Mouse (Mus musculus) MEL (cell line): ENCODE measurements around the gene Fam161a. TPM values are rescaled to one million over a fixed set of nuclear protein-coding genes. Genes with fewer than 3 reads are reported as not detected.

Experiments
- DNase-seq: peaks from one replicate; pipeline ENCODE4 v3.0.0; 2011; ENCODE audit warnings: low read depth, low spot score
- H3K27ac ChIP-seq: 2 replicates; pipeline ENCODE4 v1.5.1; 2012; ENCODE audit warnings: low read depth, mild to moderate bottlenecking, control low read depth, low read length, moderate library complexity; ENCODE audit not compliant: control insufficient read depth
- H3K27me3 ChIP-seq, 2 experiments: fragments of 150-350 bp in 1 of 2; sonication (generic) in 1 of 2; 2 replicates each; pipeline ENCODE4 v1.6.1; 2012; ENCODE audit warnings: low read length in 2 of 2, mild to moderate bottlenecking in 2 of 2, improper control_type of control experiment in 1 of 2, moderate library complexity in 1 of 2; ENCODE audit not compliant: insufficient read depth in 2 of 2, control insufficient read depth in 1 of 2
- H3K36me3 ChIP-seq, 2 experiments: 2 replicates each; pipeline ENCODE4 v1.6.1; 2012 to 2014; ENCODE audit warnings: low read length in 2 of 2, improper control_type of control experiment in 1 of 2, inconsistent platforms in 1 of 2, mild to moderate bottlenecking in 1 of 2; ENCODE audit not compliant: insufficient read depth in 2 of 2, control insufficient read depth in 1 of 2
- H3K4me1 ChIP-seq, 2 experiments: fragments of 150-350 bp in 1 of 2; sonication (generic) in 1 of 2; 2 replicates each; pipeline ENCODE4 v1.6.1; 2012; ENCODE audit warnings: low read length in 2 of 2, improper control_type of control experiment in 1 of 2, mild to moderate bottlenecking in 1 of 2; ENCODE audit not compliant: insufficient read depth in 2 of 2, control insufficient read depth in 1 of 2
- H3K4me3 ChIP-seq, 2 experiments: fragments of 150-350 bp in 1 of 2; sonication (generic) in 1 of 2; 2 replicates each; pipeline ENCODE4 v1.5.1; 2012; ENCODE audit warnings: low read depth in 2 of 2, low read length in 2 of 2, mild to moderate bottlenecking in 2 of 2, moderate library complexity in 2 of 2, control low read depth in 1 of 2, improper control_type of control experiment in 1 of 2; ENCODE audit not compliant: control insufficient read depth in 1 of 2, insufficient read depth in 1 of 2
- H3K79me2 ChIP-seq: 2 replicates; pipeline ENCODE4 v1.6.1; 2012; ENCODE audit warnings: mild to moderate bottlenecking, low read length, moderate library complexity; ENCODE audit not compliant: control insufficient read depth, poor library complexity, insufficient read depth
- H3K9ac ChIP-seq: 2 replicates; pipeline ENCODE4 v1.6.1; 2012; ENCODE audit warnings: low read depth, mild to moderate bottlenecking, control low read depth, low read length, moderate library complexity; ENCODE audit not compliant: control insufficient read depth, poor library complexity, severe bottlenecking
- H3K9me3 ChIP-seq: fragments of 150-350 bp; sonication (generic); replicated peaks from 2 replicates; pipeline ENCODE4 v1.6.1; 2012; ENCODE audit warnings: mild to moderate bottlenecking, low read length, improper control_type of control experiment, moderate library complexity; ENCODE audit not compliant: insufficient read depth
- BHLHE40 ChIP-seq: IDR thresholded peaks from 2 replicates; pipeline ENCODE4 v1.6.1; 2012; ENCODE audit warnings: low read depth, mild to moderate bottlenecking, inconsistent platforms, low read length, improper control_type of control experiment, borderline replicate concordance
- CHD1 ChIP-seq: IDR thresholded peaks from 2 replicates; pipeline ENCODE4 v1.6.1; 2012; ENCODE audit warnings: low read depth, mild to moderate bottlenecking, inconsistent platforms, low read length, improper control_type of control experiment
- ELF1 ChIP-seq: IDR thresholded peaks from 2 replicates; pipeline ENCODE4 v1.6.1; 2014; ENCODE audit warnings: low read depth, mild to moderate bottlenecking, inconsistent platforms, low read length, improper control_type of control experiment, moderate library complexity
- EP300 ChIP-seq, 2 experiments: IDR thresholded peaks; 2 replicates each; pipeline ENCODE4 v1.6.1; 2011; ENCODE audit warnings: improper control_type of control experiment in 2 of 2, low read length in 2 of 2, low read depth in 1 of 2, mild to moderate bottlenecking in 1 of 2
- ETS1 ChIP-seq: IDR thresholded peaks from 2 replicates; pipeline ENCODE4 v1.6.1; 2012; ENCODE audit warnings: low read depth, mild to moderate bottlenecking, inconsistent platforms, low read length, improper control_type of control experiment, moderate library complexity
- GABPA ChIP-seq: IDR thresholded peaks from 2 replicates; pipeline ENCODE4 v1.6.1; 2012; ENCODE audit warnings: low read depth, mild to moderate bottlenecking, inconsistent platforms, low read length, improper control_type of control experiment, moderate library complexity
- GATA1 ChIP-seq: IDR thresholded peaks from 2 replicates; pipeline ENCODE4 v1.6.1; 2011; ENCODE audit warnings: low read depth, low read length, improper control_type of control experiment
- JUND ChIP-seq: IDR thresholded peaks from 2 replicates; pipeline ENCODE4 v1.6.1; 2011; ENCODE audit warnings: low read depth, mild to moderate bottlenecking, improper control_type of control experiment, low read length
- KAT2A ChIP-seq: conservative IDR thresholded peaks from 2 replicates; pipeline ENCODE4 v1.6.1; 2012; ENCODE audit warnings: low read depth, low read length, improper control_type of control experiment, inconsistent platforms
- MAFK ChIP-seq: IDR thresholded peaks from 2 replicates; pipeline ENCODE4 v1.6.1; 2011; ENCODE audit warnings: low read depth, mild to moderate bottlenecking, low read length, improper control_type of control experiment, borderline replicate concordance
- MAX ChIP-seq: IDR thresholded peaks from 2 replicates; pipeline ENCODE4 v1.6.1; 2011; ENCODE audit warnings: low read length, improper control_type of control experiment
- MAZ ChIP-seq: IDR thresholded peaks from 2 replicates; pipeline ENCODE4 v1.6.1; 2012; ENCODE audit warnings: low read depth, mild to moderate bottlenecking, inconsistent platforms, low read length, improper control_type of control experiment
- MXI1 ChIP-seq: IDR thresholded peaks from 2 replicates; pipeline ENCODE4 v1.6.1; 2011; ENCODE audit warnings: mild to moderate bottlenecking, low read depth, low read length, improper control_type of control experiment
- MYC ChIP-seq: IDR thresholded peaks from 2 replicates; pipeline ENCODE4 v1.6.1; 2011; ENCODE audit warnings: low read depth, mild to moderate bottlenecking, low read length, improper control_type of control experiment, moderate library complexity
- NRF1 ChIP-seq: IDR thresholded peaks from 2 replicates; pipeline ENCODE4 v1.6.1; 2014; ENCODE audit warnings: low read depth, mild to moderate bottlenecking, inconsistent platforms, low read length, improper control_type of control experiment, moderate library complexity; ENCODE audit not compliant: poor library complexity, insufficient read depth, severe bottlenecking
- RAD21 ChIP-seq: IDR thresholded peaks from 2 replicates; pipeline ENCODE4 v1.6.1; 2011; ENCODE audit warnings: mild to moderate bottlenecking, low read depth, low read length, improper control_type of control experiment
- RCOR1 ChIP-seq: IDR thresholded peaks from 2 replicates; pipeline ENCODE4 v1.6.1; 2012; ENCODE audit warnings: low read depth, mild to moderate bottlenecking, inconsistent platforms, low read length, improper control_type of control experiment
- SIN3A ChIP-seq: IDR thresholded peaks from 2 replicates; pipeline ENCODE4 v1.6.1; 2012; ENCODE audit warnings: low read length, improper control_type of control experiment, inconsistent platforms
- TBP ChIP-seq: IDR thresholded peaks from 2 replicates; pipeline ENCODE4 v1.8.0; 2011; ENCODE audit warnings: low read depth, low read length, improper control_type of control experiment
- TCF12 ChIP-seq: IDR thresholded peaks from 2 replicates; pipeline ENCODE4 v1.6.1; 2014; ENCODE audit warnings: low read depth, mild to moderate bottlenecking, inconsistent platforms, low read length, improper control_type of control experiment, moderate library complexity
- USF1 ChIP-seq: IDR thresholded peaks from 2 replicates; pipeline ENCODE4 v1.6.1; 2014; ENCODE audit warnings: low read depth, mild to moderate bottlenecking, inconsistent platforms, low read length, improper control_type of control experiment, moderate library complexity
- ZC3H11A ChIP-seq: IDR thresholded peaks from 2 replicates; pipeline ENCODE4 v1.6.1; 2012; ENCODE audit warnings: low read depth, mild to moderate bottlenecking, inconsistent platforms, low read length, improper control_type of control experiment
- ZNF384 ChIP-seq: IDR thresholded peaks from 2 replicates; pipeline ENCODE4 v1.6.1; 2012; ENCODE audit warnings: low read depth, mild to moderate bottlenecking, inconsistent platforms, low read length, improper control_type of control experiment
- polyA plus RNA-seq, 2 experiments: library from polyadenylated mRNA; stranded (reverse) in 1 of 2; unstranded in 1 of 2; fragments of >175 nt in 1 of 2; fragments of >200 nt in 1 of 2; gene quantifications; 2 replicates each; pipeline versions ENCODE4 v1.2.1 to v1.2.4; 2012; ENCODE audit warnings: low replicate concordance in 2 of 2, low read depth in 1 of 2; ENCODE audit not compliant: insufficient read length in 2 of 2, insufficient read depth in 1 of 2, missing spikeins in 1 of 2
- total RNA-seq: library from RNA; depleted of rRNA; stranded (reverse); fragments of 300-350 nt; gene quantifications from 2 replicates; pipeline ENCODE4 v1.2.3, GENCODE M21; 2012

The Fam161a gene
- total and polyA plus RNA-seq, 3 experiments = 0.27 to 1.0 TPM; not detected in 1

- no peak overlapping the region for H3K4me3 ChIP-seq
- peak in 1 of 2 experiments; percentile 32; a peak in 1 of 4 replicates for TF ChIP-seq EP300 (IDR thresholded peaks at IDR 0.05; ENCODE audit: low read depth in 1 of 2, low read length in 2 of 2)
- no peak for TF ChIP-seq TBP
- no peak for TF ChIP-seq ELF1
- no peak; the same call in 1 of the 2 replicates for TF ChIP-seq SIN3A
- peak; percentile 65; the same call in 1 of the 2 replicates for TF ChIP-seq TCF12
- TF ChIP-seq GATA1 = peak; percentile 71; the same call in 1 of the 2 replicates
- TF ChIP-seq ETS1 = peak; percentile 50; the same call in 1 of the 2 replicates
- H3K79me2 ChIP-seq = no peaks in the 10 kb centered on the region
- H3K27me3 ChIP-seq = no peaks in the 10 kb centered on the region
- peaks cover 0 to 6% of the 10 kb centered on the region in 2 experiments; a peak in 2 of 4 replicates for H3K36me3 ChIP-seq
- H3K9me3 ChIP-seq = no peaks in the 10 kb centered on the region
- H3K9ac ChIP-seq = no peak overlapping the region
- H3K4me1 ChIP-seq = peaks cover 6 to 7% of the 10 kb centered on the region in 2 experiments; a peak in 3 of 4 replicates
- DNase-seq = peak; percentile 57
- H3K27ac ChIP-seq = no peak overlapping the region
These were observed 21.6 kb downstream of the Fam161a start for GRCm38 (mm10) chr11:23028957-23029356.

DNA sequence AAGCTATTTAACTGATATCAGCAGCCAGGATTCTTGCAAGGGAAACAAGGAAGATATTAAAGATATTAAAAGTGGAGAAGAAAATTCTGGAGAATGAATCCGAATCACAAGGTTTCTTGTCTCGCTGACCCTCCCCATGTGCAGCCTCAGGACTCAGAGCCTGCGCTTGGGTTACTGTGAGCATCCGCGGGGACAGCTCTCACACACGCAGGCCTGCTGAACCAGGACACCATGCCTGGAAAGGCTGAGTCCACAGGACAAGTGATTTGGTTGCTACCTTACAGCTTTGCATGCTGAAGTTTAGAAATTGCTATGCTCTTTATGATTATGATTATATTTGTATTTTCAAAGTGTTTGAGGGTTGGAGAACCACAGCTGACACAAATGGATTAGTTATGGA is 22.1 kb downstream of the Fam161a start:
- TF ChIP-seq EP300 (IDR thresholded peaks at IDR 0.05; ENCODE audit: low read depth in 1 of 2, low read length in 2 of 2) (0 out of 4 replicates have a peak, but pooled peaks of 1 of the 2 experiments have one; percentile 2), MAX (no peak)
- Histone ChIP-seq H3K36me3 (peaks cover 0 to 6% of the 10 kb centered on the region in 2 experiments; a peak in 2 of 4 replicates), H3K9ac (no peak overlapping the region), H3K4me1 (peaks cover 6 to 7% of the 10 kb centered on the region in 2 experiments; a peak in 3 of 4 replicates), H3K4me3 (no peak overlapping the region), H3K27ac (no peak overlapping the region), H3K9me3 (no peaks in the 10 kb centered on the region), H3K79me2 (no peaks in the 10 kb centered on the region), H3K27me3 (no peaks in the 10 kb centered on the region)
- DNase-seq = no peak

DNA sequence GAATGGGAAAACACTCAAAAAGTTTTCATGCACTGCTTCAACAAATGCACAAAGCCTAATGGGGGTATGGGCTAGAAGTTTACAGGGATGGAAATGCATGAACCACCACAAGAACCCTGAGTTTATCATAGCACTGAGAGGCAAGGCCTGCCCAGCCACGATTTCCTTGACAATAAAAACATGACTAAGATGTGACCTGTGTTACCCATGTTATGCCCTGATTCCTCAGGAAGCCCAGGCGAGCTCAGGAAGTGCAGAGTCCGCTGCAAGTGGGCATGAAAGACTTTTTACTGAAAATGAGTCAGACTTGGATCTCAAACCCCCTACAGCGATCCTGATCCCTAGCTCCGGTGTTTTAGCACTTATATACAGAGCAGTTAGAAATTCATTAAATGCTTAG is 39.9 kb downstream of the Fam161a start:
- Histone ChIP-seq H3K79me2 (no peaks in the 10 kb centered on the region), H3K27ac (no peak overlapping the region), H3K9me3 (no peaks in the 10 kb centered on the region), H3K36me3 (no peaks in the 10 kb centered on the region), H3K27me3 (no peaks in the 10 kb centered on the region; a peak in 1 of 4 replicates), H3K4me1 (no peaks in the 10 kb centered on the region), H3K9ac (no peak overlapping the region), H3K4me3 (no peak overlapping the region)
- no peak for DNase-seq
- no peak for TF ChIP-seq USF1
- no peak for TF ChIP-seq MAZ
- no peak for TF ChIP-seq RAD21
- no peak for TF ChIP-seq NRF1
- TF ChIP-seq GABPA = no peak
- no peak for TF ChIP-seq TBP
- no peak for TF ChIP-seq RCOR1
- no peak for TF ChIP-seq CHD1
- TF ChIP-seq MXI1 = no peak
- no peak for TF ChIP-seq MAFK
- no peak for TF ChIP-seq SIN3A
- no peak for TF ChIP-seq EP300 (IDR thresholded peaks at IDR 0.05; ENCODE audit: low read depth in 1 of 2, low read length in 2 of 2)
- TF ChIP-seq KAT2A = no peak
- TF ChIP-seq ZC3H11A = no peak
- no peak for TF ChIP-seq MYC
- no peak for TF ChIP-seq TCF12
- no peak for TF ChIP-seq GATA1
- no peak for TF ChIP-seq ZNF384
- no peak for TF ChIP-seq JUND
- no peak for TF ChIP-seq BHLHE40
